Mouse (Mus musculus): ENCODE data around the gene Brox. TPM values are rescaled to one million over a fixed set of nuclear protein-coding genes. Genes with fewer than 3 reads are reported as not detected.

Gene Brox
- total RNA-seq, 2 experiments from 2014 or later: 32.8 to 37.8 TPM

- intact Hi-C loops (cut with DNase I): no loop called here
Observed at GRCm38 (mm10) chr1:183274385-183274784, 22.7 kb downstream of the Brox start.

GRCm38 (mm10) chr1:183272867-183273818 is 23.9 kb downstream of the Brox start:
- intact Hi-C loops (cut with DNase I): loop anchor here (2.0 kb wide), 1 partner anchor 34 kb away; no protein-coding TSS in a partner anchor
- DNase-seq (ENCODE audit: low spot score): no peak

More at GRCm38 (mm10) chr1:183274385-183274784, 22.7 kb downstream of the Brox start:
- no peak for DNase-seq (ENCODE audit: low spot score)

- intact Hi-C loops (cut with DNase I): no loop called here
- DNase-seq (ENCODE audit: low spot score): no peak
Observed at GRCm38 (mm10) chr1:183267666-183268065, 29.4 kb downstream of the Brox start.

GRCm38 (mm10) chr1:183265921-183266467 is 31.1 kb downstream of the Brox start:
- intact Hi-C loops (cut with DNase I): no loop called here
- DNase-seq (ENCODE audit: low spot score): no peak

- intact Hi-C loops (cut with DNase I): no loop called here
- no peak for DNase-seq (ENCODE audit: low spot score)
Observed at GRCm38 (mm10) chr1:183264145-183265008, 32.7 kb downstream of the Brox start.

- intact Hi-C loops (cut with DNase I): no loop called here
Observed at GRCm38 (mm10) chr1:183252574-183252973, 44.5 kb downstream of the Brox start.

GRCm38 (mm10) chr1:183251818-183252217 is 45.3 kb downstream of the Brox start:
- no peak for DNase-seq (ENCODE audit: low spot score)
- intact Hi-C loops (cut with DNase I): no loop called here

More at GRCm38 (mm10) chr1:183252574-183252973, 44.5 kb downstream of the Brox start:
- no peak for DNase-seq (ENCODE audit: low spot score)

GRCm38 (mm10) chr1:183250612-183251011 is 46.5 kb downstream of the Brox start:
- intact Hi-C loops (cut with DNase I): no loop called here
- no peak for DNase-seq (ENCODE audit: low spot score)

- intact Hi-C loops (cut with DNase I): no loop called here
- DNase-seq (ENCODE audit: low spot score): no peak
Observed at GRCm38 (mm10) chr1:183248144-183248543, 48.9 kb downstream of the Brox start.

- intact Hi-C loops (cut with DNase I): no loop called here
- no peak for DNase-seq (ENCODE audit: low spot score)
Observed at GRCm38 (mm10) chr1:183243293-183243692, 53.8 kb downstream of the Brox start.

- intact Hi-C loops (cut with DNase I): loop anchor here (2.0 to 5.0 kb wide), 2 partner anchors 35 to 686 kb away; no protein-coding TSS in a partner anchor
- no peak for DNase-seq (ENCODE audit: low spot score)
Observed at GRCm38 (mm10) chr1:183237901-183238300, 59.2 kb downstream of the Brox start.

- DNase-seq (ENCODE audit: low spot score): no peak
- intact Hi-C loops (cut with DNase I): loop anchor here (5.0 kb wide), 1 partner anchor 684 kb away; no protein-coding TSS in a partner anchor
Observed at GRCm38 (mm10) chr1:183236460-183236859, 60.6 kb downstream of the Brox start.

GRCm38 (mm10) chr1:183233679-183234174 is 63.3 kb downstream of the Brox start:
- intact Hi-C loops (cut with DNase I): no loop called here
- DNase-seq (ENCODE audit: low spot score): no peak

GRCm38 (mm10) chr1:183232985-183233678 is 63.9 kb downstream of the Brox start:
- no peak for DNase-seq (ENCODE audit: low spot score)
- intact Hi-C loops (cut with DNase I): no loop called here

GRCm38 (mm10) chr1:183227469-183227868 is 69.6 kb downstream of the Brox start:
- intact Hi-C loops (cut with DNase I): no loop called here
- no peak for DNase-seq (ENCODE audit: low spot score)
